In the genomic region with DNA sequence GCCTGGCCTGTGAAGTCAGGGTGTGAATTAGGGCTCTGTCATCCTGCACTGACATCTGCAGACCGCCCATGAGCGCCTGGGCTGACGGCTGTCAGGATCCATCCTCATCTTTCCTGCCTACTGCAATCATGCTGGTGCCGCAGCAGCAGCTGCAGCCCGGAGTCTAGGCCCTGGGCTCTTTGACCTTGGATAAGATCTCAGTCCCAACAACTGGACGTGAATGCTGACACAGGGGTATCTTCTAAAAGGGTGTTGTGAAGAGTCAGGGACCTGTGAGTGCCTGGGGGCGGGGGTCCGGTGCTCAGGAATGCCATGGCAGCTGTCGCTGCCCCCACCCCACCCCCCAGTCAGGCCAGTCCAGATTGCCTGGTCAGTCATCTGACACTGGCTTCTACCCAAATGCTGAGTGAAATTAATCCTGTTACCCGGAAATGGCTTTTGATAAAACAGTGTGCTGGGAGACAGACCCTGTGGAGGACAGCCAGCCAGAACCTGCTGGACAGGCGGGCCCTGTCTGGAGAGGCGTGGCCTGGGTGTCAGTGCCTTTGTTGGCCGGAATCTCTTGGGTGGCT, we compare ENCODE assay signal across 9 mouse cellular contexts. TPM values are rescaled to one million over a fixed set of nuclear protein-coding genes. Genes with fewer than 3 reads are reported as not detected.
DNase-seq lines count a peak whose midpoint lies in the region; ATAC-seq and TF ChIP-seq lines count a peak whose summit lies in the region.
"Had no signal": no experiment of that assay in that cellular context is flagged by ENCODE, and none has a peak within 500 bp of the region (broad histone marks: within the 10 kb centered on the region; RNA-seq: fewer than 3 reads in every experiment).

No protein-coding gene starts in this region.

- TF ChIP-seq POLR2A in embryonic fibroblast, embryonic 13.5 days (IDR thresholded peaks at IDR 0.05; ENCODE audit: low read depth, low read length) = no peak

- peak overlapping the region; percentile 46 for H3K4me2 ChIP-seq in heart, postnatal 0 days (ENCODE audit: low read depth, low read length)
- H3K4me2 ChIP-seq in midbrain, embryonic 11.5 days = peak overlapping the region; percentile 37

- no peaks in the 10 kb centered on the region for H3K36me3 ChIP-seq in heart, postnatal 0 days (replicated peaks; ENCODE audit: control insufficient read depth, insufficient read depth, low read length)
- H3K36me3 ChIP-seq in midbrain, embryonic 11.5 days (ENCODE audit: control insufficient read depth, insufficient read depth, low read length) = no peaks in the 10 kb centered on the region

- no peak overlapping the region for H3K4me3 ChIP-seq in embryonic fibroblast, embryonic 13.5 days (ENCODE audit: insufficient read depth, low read length)
- no peak overlapping the region; the same call in 1 of the 2 replicates for H3K4me3 ChIP-seq in heart, postnatal 0 days (ENCODE audit: low read depth, low read length)
- peak overlapping the region; percentile 7; the same call in 1 of the 2 replicates for H3K4me3 ChIP-seq in midbrain, embryonic 11.5 days (ENCODE audit: low read depth, low read length)

- peak; percentile 95 for TF ChIP-seq EP300 in heart, postnatal 0 days (IDR thresholded peaks at IDR 0.05; ENCODE audit: low read depth)

- no peak for TF ChIP-seq CTCF in embryonic fibroblast, embryonic 13.5 days (IDR thresholded peaks at IDR 0.05; ENCODE audit: borderline replicate concordance, insufficient read depth, low read length)
- no peak for TF ChIP-seq CTCF in heart, postnatal 0 days (IDR thresholded peaks at IDR 0.05; ENCODE audit: low read depth)

- ATAC-seq in heart, postnatal 0 days (ENCODE audit: insufficient read depth, low read depth) = peak; percentile 94
- peak; percentile 90 for ATAC-seq in midbrain, embryonic 11.5 days (ENCODE audit: low FRiP score)

- H3K27ac ChIP-seq in embryonic fibroblast, embryonic 13.5 days (ENCODE audit: insufficient read depth, low read length) = peak overlapping the region; percentile 82
- H3K27ac ChIP-seq in heart, postnatal 0 days (ENCODE audit: low read depth) = peak overlapping the region; percentile 93
- H3K27ac ChIP-seq in midbrain, embryonic 11.5 days (ENCODE audit: low read depth, low read length) = peak overlapping the region; percentile 95

- H3K9ac ChIP-seq in heart, postnatal 0 days (replicated peaks; ENCODE audit: low read depth, low read length) = peak overlapping the region; percentile 39
- peak overlapping the region; percentile 59 for H3K9ac ChIP-seq in midbrain, embryonic 11.5 days (ENCODE audit: low read length)

- no peaks in the 10 kb centered on the region for H3K9me3 ChIP-seq in heart, postnatal 0 days (replicated peaks; ENCODE audit: control insufficient read depth, low read length)
- no peaks in the 10 kb centered on the region for H3K9me3 ChIP-seq in midbrain, embryonic 11.5 days (ENCODE audit: control insufficient read depth, low read length)
- H3K9me3 ChIP-seq: megakaryocyte, embryonic 14.5 days had no signal

- H3K27me3 ChIP-seq in heart, postnatal 0 days (ENCODE audit: control insufficient read depth, insufficient read depth, low read length) = no peaks in the 10 kb centered on the region
- no peaks in the 10 kb centered on the region for H3K27me3 ChIP-seq in midbrain, embryonic 11.5 days (ENCODE audit: control insufficient read depth, insufficient read depth, low read length)
- H3K27me3 ChIP-seq: megakaryocyte, embryonic 14.5 days had no signal

- peak; percentile 65 for DNase-seq in testis, postnatal 10 days (ENCODE audit: low spot score)
- DNase-seq in testis, postnatal 14 days (ENCODE audit: low spot score) = no peak
- peak; percentile 94 for DNase-seq in heart, postnatal 0 days (ENCODE audit: low spot score)
- DNase-seq in kidney, postnatal 36 days = peak; percentile 86 to 93
- peak; percentile 96 for DNase-seq in midbrain, embryonic 11.5 days (ENCODE audit: low spot score, missing footprints)
- DNase-seq in thymus, postnatal 25 days = no peak
- DNase-seq in frontal cortex, postnatal 36 days (ENCODE audit: low spot score in 2 of 2) = no peak

- H3K4me1 ChIP-seq in embryonic fibroblast, embryonic 13.5 days (ENCODE audit: control insufficient read depth, insufficient read depth, low read length) = peaks cover 16% of the 10 kb centered on the region
- peaks cover 71% of the 10 kb centered on the region for H3K4me1 ChIP-seq in heart, postnatal 0 days (ENCODE audit: control insufficient read depth, insufficient read depth)
- H3K4me1 ChIP-seq in midbrain, embryonic 11.5 days (ENCODE audit: control insufficient read depth, insufficient read depth, low read length) = peaks cover 53% of the 10 kb centered on the region

- WGBS in heart, postnatal 0 days = 6% methylated on average over 13 of the region's 13 CpGs
- 5% methylated on average over 13 of the region's 13 CpGs for WGBS in midbrain, embryonic 11.5 days

RNA-seq across cellular contexts. Expression of gene Prrc2b, which starts 23.4 kb away (rescaled TPM):
- 75.5 and 84.6 TPM in 2 replicates for polyA plus RNA-seq in embryonic fibroblast, embryonic 13.5 days (2011; ENCODE audit: insufficient read length, low read depth, missing spikeins)
- 66.5 and 74.1 TPM in 2 replicates for total RNA-seq in heart, postnatal 0 days (2014; rRNA removed; ENCODE audit: low replicate concordance)
- 16.1 and 19.5 TPM in 2 replicates for polyA plus RNA-seq in heart, postnatal 0 days (2015; fragmentation: Nextera tagmentation; extraction: Ambion mirVana)
- polyA plus RNA-seq in midbrain, embryonic 11.5 days (2014; fragmentation: Nextera tagmentation; extraction: Ambion mirVana) = 52.6 and 64.1 TPM in 2 replicates

Comparison
In these comparisons a context has a peak if more than half of its experiments do, and no peak if none do; other contexts are left out.
1. DNase-seq: peak in testis, postnatal 10 days (single experiment), heart, postnatal 0 days (single experiment), kidney, postnatal 36 days (2 of 2) and midbrain, embryonic 11.5 days (single experiment); none in testis, postnatal 14 days (single experiment), thymus, postnatal 25 days (single experiment) and frontal cortex, postnatal 36 days (0 of 2).
2. Peak in every context shown above with its lines, with median percentiles within 50 percentile points of each other: H3K27ac ChIP-seq.